Mouse (Mus musculus): Measurements from ENCODE around the gene Nnat.

GRCm38 (mm10) chr2:157560302-157560701 lies 424 bp downstream of the Nnat start:
- TF ChIP-seq CTCF (IDR thresholded peaks at IDR 0.05; ENCODE audit: low read depth): no peak
- TF ChIP-seq EP300 (IDR thresholded peaks at IDR 0.05; ENCODE audit: low read depth): no peak
